Mouse (Mus musculus) embryonic facial prominence, embryonic 15.5 days (tissue): ENCODE data around the gene Cd44. TPM values are rescaled to one million over a fixed set of nuclear protein-coding genes. Genes with fewer than 3 reads are reported as not detected.

ENCODE experiments used
- ATAC-seq: fragments of 200-750 bp; cut with Nextera tagmentation; 2 replicates; pipeline ENCODE4 v1.8.0; 2017; ENCODE audit warnings: low read depth, moderate TSS enrichment; ENCODE audit not compliant: insufficient number of reproducible peaks, low FRiP score, low TSS enrichment
- H3K27ac ChIP-seq: fragments of 300-500 bp; sonication (generic); replicated peaks from 2 replicates; pipeline ENCODE4 v1.5.1; 2015; ENCODE audit warnings: mild to moderate bottlenecking, inconsistent platforms
- H3K27me3 ChIP-seq: fragments of 300-500 bp; sonication (generic); 2 replicates; pipeline ENCODE4 v1.6.1; 2015; ENCODE audit warnings: inconsistent platforms
- H3K36me3 ChIP-seq: fragments of 300-500 bp; sonication (generic); 2 replicates; pipeline ENCODE4 v1.6.1; 2015; ENCODE audit warnings: mild to moderate bottlenecking, inconsistent platforms
- H3K4me1 ChIP-seq: fragments of 300-500 bp; sonication (generic); 2 replicates; pipeline ENCODE4 v1.6.1; 2015; ENCODE audit warnings: inconsistent platforms
- H3K4me2 ChIP-seq: fragments of 300-500 bp; sonication (generic); replicated peaks from 2 replicates; pipeline ENCODE4 v1.6.1; 2015; ENCODE audit warnings: mild to moderate bottlenecking, inconsistent platforms
- H3K4me3 ChIP-seq: fragments of 300-500 bp; sonication (generic); replicated peaks from 2 replicates; pipeline ENCODE4 v1.5.1; 2015; ENCODE audit warnings: mild to moderate bottlenecking, inconsistent platforms
- H3K9ac ChIP-seq: fragments of 300-500 bp; sonication (generic); 2 replicates; pipeline ENCODE4 v1.6.1; 2015; ENCODE audit warnings: inconsistent platforms
- H3K9me3 ChIP-seq: fragments of 300-500 bp; sonication (generic); replicated peaks from 2 replicates; pipeline ENCODE4 v1.6.1; 2016; ENCODE audit warnings: inconsistent platforms
- WGBS: fragments of 180-500 bp; shearing (Covaris S2); methylation state at CpG from one replicate; pipeline ENCODE4 v1.1.7; 2015; 5-methylcytosine and 5-hydroxymethylcytosine counted together
- polyA plus RNA-seq: library from polyadenylated mRNA; unstranded; fragments of >200 nt; fragmentation: Nextera tagmentation; extraction: Ambion mirVana; gene quantifications from 2 replicates; pipeline ENCODE4 v1.2.1, GENCODE M21; 2015

Cd44 gene
- polyA plus RNA-seq, 1 experiment from 2014 or later: 56.9 TPM

DNA sequence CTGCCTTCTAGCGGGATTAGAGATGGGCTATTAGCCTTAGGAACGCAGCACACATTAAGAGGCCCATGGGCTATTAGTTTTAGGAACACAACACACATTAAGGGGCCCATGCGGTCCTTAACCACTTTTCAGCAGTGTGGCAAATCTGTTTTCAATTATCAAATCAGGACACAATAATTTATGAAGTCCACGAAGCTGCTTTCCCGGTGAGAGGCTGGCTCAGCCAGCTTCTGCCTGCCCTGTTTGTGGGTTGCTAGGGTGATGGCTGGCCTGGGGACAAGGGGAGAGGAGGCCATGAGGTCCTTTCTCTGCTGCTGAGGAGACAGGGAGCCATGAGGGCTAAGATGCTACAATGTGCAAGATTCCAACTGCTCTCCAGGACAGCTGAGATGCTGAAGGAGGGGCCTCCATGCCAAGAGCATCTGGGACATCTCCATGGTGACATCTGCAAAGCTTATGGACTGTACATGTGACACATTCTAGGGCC lies 81.2 kb downstream of the Cd44 start:
- ATAC-seq: peak; percentile 51; the same call in 1 of the 2 replicates
- H3K27ac ChIP-seq: peak overlapping the region; percentile 13; the same call in 1 of the 2 replicates
- no peak overlapping the region for H3K4me2 ChIP-seq
- H3K9ac ChIP-seq: no peak overlapping the region
- H3K4me3 ChIP-seq: no peak overlapping the region
- WGBS: 31% methylated on average over 5 of the region's 5 CpGs
- H3K9me3 ChIP-seq: no peaks in the 10 kb centered on the region
- H3K4me1 ChIP-seq: peaks cover 13% of the 10 kb centered on the region; the same call in 1 of the 2 replicates
- H3K36me3 ChIP-seq: peaks cover 24% of the 10 kb centered on the region; the same call in 1 of the 2 replicates
- no peaks in the 10 kb centered on the region for H3K27me3 ChIP-seq

DNA sequence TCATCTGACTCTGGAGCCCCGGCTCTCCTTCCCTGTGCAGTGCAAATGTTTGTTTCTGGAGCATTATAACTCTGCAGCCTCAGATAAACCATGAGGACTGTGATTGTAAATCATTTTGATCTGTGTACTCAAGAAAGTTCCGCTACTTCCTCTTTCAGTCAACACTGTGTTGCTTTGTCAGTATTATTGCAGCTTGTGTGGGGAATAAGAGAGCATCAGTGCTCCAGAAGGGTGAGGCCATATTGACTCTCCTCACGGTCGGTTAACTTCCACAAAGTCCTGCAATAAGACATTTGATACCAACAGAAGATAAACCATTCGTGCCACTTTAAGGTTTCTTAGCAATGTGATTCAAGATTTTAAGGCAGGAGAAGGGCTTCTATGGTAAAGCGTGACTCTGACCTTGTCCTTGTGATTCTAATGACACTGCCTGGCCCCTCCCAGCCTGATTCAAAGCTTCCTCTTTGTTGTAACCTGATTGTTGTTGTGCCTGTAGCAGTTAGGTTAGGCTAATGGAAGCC lies 86.1 kb downstream of the Cd44 start:
- Histone ChIP-seq H3K4me3 (no peak overlapping the region), H3K9me3 (no peaks in the 10 kb centered on the region), H3K36me3 (0 out of 2 replicates have a peak, but pooled peaks cover 13% of the 10 kb centered on the region), H3K9ac (no peak overlapping the region), H3K4me2 (no peak overlapping the region), H3K27me3 (no peaks in the 10 kb centered on the region), H3K27ac (no peak overlapping the region), H3K4me1 (0 out of 2 replicates have a peak, but pooled peaks cover 4% of the 10 kb centered on the region)
- no peak for ATAC-seq
- 67% methylated on average over 6 of the region's 6 CpGs for WGBS

DNA sequence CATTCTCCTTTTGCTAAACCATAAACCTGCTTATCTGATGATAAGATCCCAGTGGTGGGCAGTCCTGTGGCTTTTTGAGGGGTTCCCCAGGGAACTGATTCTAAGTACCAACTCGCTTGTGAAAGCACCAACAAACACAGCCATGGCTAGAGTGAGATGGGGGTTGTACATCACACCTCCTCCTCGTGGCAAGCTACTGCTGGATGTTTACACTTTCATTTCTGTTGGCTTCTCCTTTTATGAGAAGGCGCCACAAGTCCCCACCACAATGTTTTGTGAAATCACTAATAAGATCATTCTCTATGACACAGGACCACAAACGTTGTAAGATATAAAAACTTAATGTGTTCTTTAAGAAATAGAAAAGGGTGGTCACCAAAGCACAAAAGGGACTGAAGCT lies 88.7 kb downstream of the Cd44 start:
- Histone ChIP-seq H3K4me2 (no peak overlapping the region), H3K36me3 (no peaks in the 10 kb centered on the region), H3K27ac (no peak overlapping the region), H3K9me3 (no peaks in the 10 kb centered on the region), H3K9ac (no peak overlapping the region), H3K4me3 (no peak overlapping the region), H3K27me3 (no peaks in the 10 kb centered on the region), H3K4me1 (peaks cover 7% of the 10 kb centered on the region; the same call in 1 of the 2 replicates)
- ATAC-seq: no peak
- 70% methylated on average over 4 of the region's 4 CpGs for whole genome bisulfite sequencing

DNA sequence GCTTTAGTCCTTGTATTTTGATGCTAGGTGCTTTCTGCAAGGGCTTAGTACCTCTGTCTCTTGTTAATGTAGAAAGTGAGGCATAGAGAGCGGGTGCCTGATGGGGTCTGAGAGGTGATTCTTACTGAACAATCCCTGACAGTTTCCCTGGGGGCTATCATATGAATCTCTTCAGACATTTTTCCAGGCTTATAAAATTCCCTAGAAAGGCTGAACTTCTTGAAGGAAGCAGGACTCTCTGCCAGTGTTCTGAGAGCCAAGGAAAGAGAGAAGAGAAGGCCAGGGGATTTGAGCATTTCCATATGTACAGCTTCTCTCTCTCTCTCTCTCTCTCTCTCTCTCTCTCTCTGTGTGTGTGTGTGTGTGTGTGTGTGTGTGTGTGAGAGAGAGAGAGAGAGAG lies 92.0 kb downstream of the Cd44 start:
- Histone ChIP-seq H3K9ac (no peak overlapping the region), H3K36me3 (no peaks in the 10 kb centered on the region), H3K27me3 (no peaks in the 10 kb centered on the region), H3K27ac (peak overlapping the region; percentile 80; the same call in 1 of the 2 replicates), H3K4me2 (no peak overlapping the region), H3K9me3 (no peaks in the 10 kb centered on the region), H3K4me3 (no peak overlapping the region), H3K4me1 (peaks cover 7% of the 10 kb centered on the region; the same call in 1 of the 2 replicates)
- WGBS: 61% methylated on average over 1 of the region's 1 CpGs
- ATAC-seq: no peak

DNA sequence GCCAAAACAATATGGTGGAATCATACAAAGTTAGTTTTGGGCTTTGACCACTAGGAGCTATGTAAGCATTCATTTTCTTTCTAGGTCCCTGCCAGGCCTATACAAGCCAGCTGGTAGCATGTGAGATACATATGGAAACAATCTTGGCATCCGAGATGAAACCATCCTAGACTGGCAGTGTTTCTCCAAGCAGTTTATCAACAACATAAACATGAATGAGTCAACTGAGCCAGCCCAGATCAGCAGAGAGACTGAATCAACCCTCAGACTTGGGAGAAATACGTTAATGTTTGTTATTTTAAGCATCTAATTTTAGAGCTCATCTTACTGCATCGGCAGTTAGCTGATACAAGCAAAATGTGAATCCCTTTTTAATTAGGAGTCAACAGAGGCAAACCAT lies 93.8 kb downstream of the Cd44 start:
- Histone ChIP-seq H3K4me2 (no peak overlapping the region), H3K9me3 (no peaks in the 10 kb centered on the region), H3K4me3 (no peak overlapping the region), H3K27me3 (no peaks in the 10 kb centered on the region), H3K4me1 (peaks cover 7% of the 10 kb centered on the region; the same call in 1 of the 2 replicates), H3K27ac (no peak overlapping the region), H3K9ac (no peak overlapping the region), H3K36me3 (no peaks in the 10 kb centered on the region)
- no peak for ATAC-seq
- 24% methylated on average over 3 of the region's 3 CpGs for WGBS

DNA sequence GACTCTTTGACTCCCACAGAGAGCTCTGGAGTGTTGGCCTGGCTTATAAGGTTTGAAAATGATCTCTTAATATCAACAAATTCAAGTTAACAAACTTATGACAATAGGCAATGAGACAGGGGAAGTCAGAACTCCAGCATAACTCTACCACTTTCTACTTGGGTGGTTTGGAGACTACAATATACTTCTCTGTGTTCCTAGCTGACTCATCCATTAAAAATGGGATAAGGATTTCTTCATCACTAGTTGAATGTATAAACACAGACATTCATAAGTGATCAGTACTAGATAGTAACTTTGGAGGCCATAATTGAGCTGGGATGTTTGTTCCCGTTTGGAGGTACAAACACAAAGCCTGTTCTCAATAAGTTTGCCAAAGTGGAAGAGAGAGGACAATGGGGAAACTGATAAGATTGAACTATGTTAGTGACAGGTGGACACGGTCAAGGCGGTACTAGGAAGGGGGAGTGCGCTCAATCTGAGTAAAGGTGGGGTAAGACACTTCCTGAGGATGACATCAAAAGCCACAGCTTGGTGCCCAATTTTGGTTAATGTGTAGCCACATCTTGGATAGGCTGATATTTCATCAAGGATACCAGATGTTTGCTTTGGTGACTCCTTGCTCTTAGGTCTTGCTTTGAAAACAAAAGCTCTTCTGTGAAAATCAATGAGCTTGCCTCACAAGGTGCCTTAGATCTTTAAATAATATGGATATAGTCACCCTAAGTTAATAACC lies 95.5 kb downstream of the Cd44 start:
- Histone ChIP-seq H3K4me1 (peaks cover 7% of the 10 kb centered on the region; the same call in 1 of the 2 replicates), H3K27ac (no peak overlapping the region), H3K4me2 (no peak overlapping the region), H3K36me3 (no peaks in the 10 kb centered on the region), H3K9me3 (no peaks in the 10 kb centered on the region), H3K27me3 (no peaks in the 10 kb centered on the region), H3K9ac (no peak overlapping the region), H3K4me3 (no peak overlapping the region)
- ATAC-seq: no peak
- 81% methylated on average over 4 of the region's 4 CpGs for WGBS

DNA sequence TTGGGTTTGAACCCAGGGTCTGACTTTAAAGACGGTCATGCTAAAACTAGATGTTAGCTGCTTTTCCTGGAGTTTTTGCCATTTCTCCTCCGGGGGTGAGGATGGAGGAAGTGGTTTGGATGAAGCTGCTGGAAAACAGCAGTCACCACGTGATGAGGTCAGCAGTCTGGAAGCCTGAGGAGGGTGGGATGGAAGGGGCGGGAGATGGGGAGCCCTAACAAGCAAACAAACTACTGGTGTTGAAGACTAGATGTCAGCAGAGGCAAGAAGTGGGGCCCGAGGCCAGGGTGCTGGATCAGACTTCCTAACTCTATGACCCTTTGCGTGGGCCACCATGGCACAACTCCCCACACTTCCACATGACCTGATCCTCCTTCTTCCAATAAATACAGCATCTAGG lies 96.2 kb downstream of the Cd44 start:
- Histone ChIP-seq H3K4me1 (peaks cover 7% of the 10 kb centered on the region; the same call in 1 of the 2 replicates), H3K9me3 (no peaks in the 10 kb centered on the region), H3K4me3 (no peak overlapping the region), H3K4me2 (no peak overlapping the region), H3K27ac (no peak overlapping the region), H3K36me3 (no peaks in the 10 kb centered on the region), H3K27me3 (no peaks in the 10 kb centered on the region), H3K9ac (no peak overlapping the region)
- ATAC-seq: no peak
- WGBS: 70% methylated on average over 6 of the region's 6 CpGs

DNA sequence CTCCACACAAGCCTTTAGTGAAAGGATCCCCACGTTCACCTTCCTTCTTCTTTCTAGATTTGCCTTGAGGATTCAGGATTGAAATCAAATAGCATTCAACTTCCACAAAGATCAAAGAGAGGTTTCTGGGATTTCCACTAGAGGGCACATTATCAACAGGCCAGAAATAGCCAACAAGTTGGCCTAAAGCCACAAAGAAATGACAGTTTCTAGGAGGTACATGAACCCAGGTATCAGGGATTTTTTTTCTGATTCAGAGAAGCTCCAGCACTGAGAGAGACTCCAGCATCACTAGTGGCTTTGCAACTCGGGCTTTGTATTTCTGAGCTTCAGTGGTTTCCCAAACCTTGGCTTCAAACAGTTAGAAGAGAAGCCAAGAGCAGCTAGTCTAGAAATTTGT lies 97.4 kb downstream of the Cd44 start:
- ATAC-seq: no peak
- no peak overlapping the region for H3K4me3 ChIP-seq
- H3K4me1 ChIP-seq: 0 out of 2 replicates have a peak, but pooled peaks cover under 1% of the 10 kb centered on the region
- no peak overlapping the region for H3K4me2 ChIP-seq
- no peak overlapping the region for H3K27ac ChIP-seq
- WGBS: 36% methylated on average over 2 of the region's 2 CpGs
- H3K27me3 ChIP-seq: no peaks in the 10 kb centered on the region
- H3K9ac ChIP-seq: no peak overlapping the region
- no peaks in the 10 kb centered on the region for H3K9me3 ChIP-seq
- H3K36me3 ChIP-seq: no peaks in the 10 kb centered on the region

DNA sequence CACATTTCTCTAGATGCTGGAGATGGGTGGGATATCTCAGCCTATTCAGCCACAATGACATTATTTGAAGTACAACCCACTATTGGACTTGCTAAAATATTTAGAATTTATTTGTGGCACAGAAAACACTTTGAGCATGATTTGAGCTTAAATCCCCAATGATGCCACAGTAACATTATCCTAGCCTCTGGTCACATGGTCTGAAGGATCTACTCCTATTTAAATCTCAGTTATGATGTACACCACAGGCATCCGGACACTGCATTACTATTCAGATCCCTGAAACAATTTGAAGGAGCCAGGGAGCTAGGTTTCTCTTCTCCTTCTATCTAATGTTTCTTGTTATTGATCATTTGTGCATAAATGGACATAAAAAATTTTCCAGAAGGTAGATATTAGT lies 99.6 kb downstream of the Cd44 start:
- H3K9ac ChIP-seq: no peak overlapping the region
- WGBS: 78% methylated on average over 1 of the region's 1 CpGs

DNA sequence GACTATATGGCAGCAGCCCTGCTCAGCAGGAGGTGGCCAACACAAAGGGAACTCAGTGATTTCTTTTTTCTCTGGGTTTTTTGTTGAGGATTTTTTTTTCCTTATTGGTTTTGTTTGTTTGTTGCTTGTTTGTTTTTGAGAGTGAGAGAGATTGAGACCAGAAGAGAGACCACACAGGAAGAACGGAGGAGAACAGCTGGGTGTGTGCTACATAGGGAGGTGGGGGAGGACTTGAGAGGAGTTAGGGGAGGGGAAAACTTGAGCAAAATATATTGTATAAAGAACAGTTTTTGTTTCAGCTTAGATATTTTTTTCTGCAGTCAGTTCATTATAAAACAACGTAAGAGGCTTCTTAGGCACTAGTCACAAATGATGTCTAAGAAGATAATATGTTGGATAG lies 103.3 kb downstream of the Cd44 start:
- Histone ChIP-seq H3K4me3 (no peak overlapping the region), H3K27me3 (no peaks in the 10 kb centered on the region), H3K27ac (no peak overlapping the region), H3K4me2 (no peak overlapping the region), H3K36me3 (no peaks in the 10 kb centered on the region), H3K4me1 (no peaks in the 10 kb centered on the region), H3K9ac (no peak overlapping the region), H3K9me3 (no peaks in the 10 kb centered on the region)
- ATAC-seq: no peak
- WGBS: 56% methylated on average over 2 of the region's 2 CpGs

More for the DNA sequence above, 99.6 kb downstream of the Cd44 start:
- H3K27me3 ChIP-seq: no peaks in the 10 kb centered on the region
- H3K9me3 ChIP-seq: no peaks in the 10 kb centered on the region
- no peaks in the 10 kb centered on the region for H3K36me3 ChIP-seq
- no peaks in the 10 kb centered on the region for H3K4me1 ChIP-seq
- ATAC-seq: no peak
- H3K4me2 ChIP-seq: no peak overlapping the region
- no peak overlapping the region for H3K27ac ChIP-seq
- no peak overlapping the region for H3K4me3 ChIP-seq

DNA sequence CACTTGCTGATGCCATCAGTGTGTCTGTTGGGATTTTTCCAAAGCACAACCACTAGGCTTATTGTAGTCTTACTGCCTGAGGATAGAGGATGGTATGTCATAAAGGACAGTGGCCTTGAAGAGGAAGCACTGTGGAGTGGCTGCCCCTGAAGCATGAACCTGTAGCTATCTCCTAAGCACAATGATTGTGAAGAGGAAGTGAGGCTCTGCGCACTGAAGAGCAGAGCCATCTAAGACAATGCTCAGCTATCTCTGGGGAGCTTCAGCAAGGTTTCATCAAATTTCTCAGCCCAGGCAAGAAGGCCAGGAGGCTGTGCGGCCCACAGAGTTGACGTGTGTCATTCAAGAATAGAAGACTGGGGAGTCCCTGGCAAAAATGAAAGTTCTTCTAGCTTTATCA lies 106.4 kb downstream of the Cd44 start:
- Histone ChIP-seq H3K27ac (no peak overlapping the region), H3K9ac (no peak overlapping the region), H3K27me3 (no peaks in the 10 kb centered on the region), H3K4me1 (no peaks in the 10 kb centered on the region), H3K36me3 (no peaks in the 10 kb centered on the region), H3K9me3 (no peaks in the 10 kb centered on the region), H3K4me3 (no peak overlapping the region), H3K4me2 (no peak overlapping the region)
- ATAC-seq: no peak
- WGBS: 91% methylated on average over 3 of the region's 3 CpGs
